Mouse (Mus musculus) embryonic facial prominence, embryonic 12.5 days (tissue): ENCODE results near the gene Acvr1. TPM values are rescaled to one million over a fixed set of nuclear protein-coding genes. Genes with fewer than 3 reads are reported as not detected.

Experiments
- ATAC-seq: fragments of 200-750 bp; cut with Nextera tagmentation; 2 replicates; pipeline ENCODE4 v1.8.0; 2017; ENCODE audit not compliant: insufficient number of reproducible peaks, insufficient read depth, low FRiP score, low TSS enrichment
- H3K27ac ChIP-seq: fragments of 300-500 bp; sonication (generic); 2 replicates; pipeline ENCODE4 v1.5.1; 2016; ENCODE audit warnings: mild to moderate bottlenecking
- H3K27me3 ChIP-seq: fragments of 300-500 bp; sonication (generic); 2 replicates; pipeline ENCODE4 v1.6.1; 2016; ENCODE audit warnings: mild to moderate bottlenecking, moderate library complexity
- H3K36me3 ChIP-seq: fragments of 300-500 bp; sonication (generic); 2 replicates; pipeline ENCODE4 v1.6.1; 2016; ENCODE audit warnings: mild to moderate bottlenecking
- H3K4me1 ChIP-seq: fragments of 300-500 bp; sonication (generic); 2 replicates; pipeline ENCODE4 v1.6.1; 2016
- H3K4me2 ChIP-seq: fragments of 300-500 bp; sonication (generic); replicated peaks from 2 replicates; pipeline ENCODE4 v1.6.1; 2016; ENCODE audit warnings: mild to moderate bottlenecking, moderate library complexity
- H3K4me3 ChIP-seq: fragments of 300-500 bp; sonication (generic); 2 replicates; pipeline ENCODE4 v1.5.1; 2016; ENCODE audit warnings: mild to moderate bottlenecking
- H3K9ac ChIP-seq: fragments of 300-500 bp; sonication (generic); 2 replicates; pipeline ENCODE4 v1.6.1; 2016; ENCODE audit warnings: mild to moderate bottlenecking, moderate library complexity
- H3K9me3 ChIP-seq: fragments of 300-500 bp; sonication (generic); 2 replicates; pipeline ENCODE4 v1.6.1; 2016; ENCODE audit warnings: mild to moderate bottlenecking, moderate library complexity
- WGBS: fragments of 180-500 bp; shearing (Covaris S2); methylation state at CpG from one replicate; pipeline ENCODE4 v1.1.7; 2016; 5-methylcytosine and 5-hydroxymethylcytosine counted together
- polyA plus RNA-seq: library from polyadenylated mRNA; unstranded; fragments of >200 nt; fragmentation: Nextera tagmentation; extraction: Ambion mirVana; gene quantifications from 2 replicates; pipeline ENCODE4 v1.2.1, GENCODE M21; 2016

Gene Acvr1
- polyA plus RNA-seq, 1 experiment from 2014 or later, result 7.9 TPM

DNA sequence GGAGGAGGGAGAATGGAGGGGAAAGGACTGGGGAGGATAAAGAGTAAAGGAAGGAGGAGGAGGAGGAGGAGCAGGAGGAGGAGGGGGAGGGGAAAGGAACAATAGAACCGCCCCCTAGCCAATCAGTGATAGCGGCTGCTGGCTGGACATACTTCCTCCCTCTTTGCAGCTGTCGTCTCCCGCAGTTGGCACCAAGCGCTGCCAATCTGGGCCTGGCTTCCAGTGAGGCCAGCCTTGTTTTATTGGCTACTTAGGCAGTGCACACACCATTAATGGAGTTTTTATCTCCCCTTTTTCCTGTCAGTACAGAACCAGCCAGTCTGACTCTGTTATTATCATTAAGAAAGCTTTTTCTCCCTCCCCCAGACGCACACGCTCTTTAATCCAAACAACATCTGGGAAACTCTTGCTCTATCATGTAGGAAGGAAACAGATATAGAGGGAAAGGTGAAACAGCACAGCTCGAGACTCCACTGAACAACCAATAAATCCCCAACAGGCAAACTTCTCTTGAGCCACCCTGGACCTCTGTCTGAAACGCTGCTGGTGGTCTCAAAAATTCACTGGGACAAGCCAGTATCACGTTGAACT lies 34.6 kb downstream of the Acvr1 start:
- H3K9ac ChIP-seq, result no peak overlapping the region
- no peak overlapping the region for H3K4me3 ChIP-seq
- H3K36me3 ChIP-seq, result 0 out of 2 replicates have a peak, but pooled peaks cover 2% of the 10 kb centered on the region
- peak overlapping the region; percentile 26 for H3K4me2 ChIP-seq
- H3K9me3 ChIP-seq, result no peaks in the 10 kb centered on the region
- no peaks in the 10 kb centered on the region for H3K27me3 ChIP-seq
- peak; percentile 22; the same call in 1 of the 2 replicates for ATAC-seq
- H3K4me1 ChIP-seq, result peaks cover 44% of the 10 kb centered on the region
- 16% methylated on average over 10 of the region's 10 CpGs for whole genome bisulfite sequencing
- H3K27ac ChIP-seq, result peak overlapping the region; percentile 64

DNA sequence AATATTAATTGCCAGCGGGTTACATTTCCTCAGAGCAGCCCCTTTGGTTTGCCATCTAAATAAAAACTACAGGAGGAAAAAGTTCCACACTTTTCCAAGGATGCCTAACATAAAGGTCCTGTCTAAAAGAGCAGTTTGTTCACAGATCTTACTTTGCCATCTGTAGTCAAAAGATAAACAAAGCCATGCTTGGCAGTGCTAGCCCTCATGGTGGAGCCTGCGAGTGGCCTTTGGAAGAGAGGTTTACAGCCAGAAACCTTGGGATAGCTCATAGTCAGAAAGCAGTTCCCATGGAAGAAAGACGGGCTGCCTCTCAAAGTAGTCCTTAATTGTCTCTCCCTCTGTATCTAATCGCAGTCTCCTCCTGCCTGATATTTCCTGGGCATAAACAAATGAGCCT lies 36.4 kb downstream of the Acvr1 start:
- no peaks in the 10 kb centered on the region for H3K36me3 ChIP-seq
- H3K4me1 ChIP-seq, result peaks cover 44% of the 10 kb centered on the region
- 83% methylated on average over 4 of the region's 4 CpGs for WGBS
- H3K9ac ChIP-seq, result no peak overlapping the region
- no peak for ATAC-seq
- H3K27me3 ChIP-seq, result no peaks in the 10 kb centered on the region
- no peak overlapping the region for H3K4me3 ChIP-seq
- no peak overlapping the region for H3K27ac ChIP-seq
- H3K4me2 ChIP-seq, result no peak overlapping the region
- no peaks in the 10 kb centered on the region for H3K9me3 ChIP-seq

DNA sequence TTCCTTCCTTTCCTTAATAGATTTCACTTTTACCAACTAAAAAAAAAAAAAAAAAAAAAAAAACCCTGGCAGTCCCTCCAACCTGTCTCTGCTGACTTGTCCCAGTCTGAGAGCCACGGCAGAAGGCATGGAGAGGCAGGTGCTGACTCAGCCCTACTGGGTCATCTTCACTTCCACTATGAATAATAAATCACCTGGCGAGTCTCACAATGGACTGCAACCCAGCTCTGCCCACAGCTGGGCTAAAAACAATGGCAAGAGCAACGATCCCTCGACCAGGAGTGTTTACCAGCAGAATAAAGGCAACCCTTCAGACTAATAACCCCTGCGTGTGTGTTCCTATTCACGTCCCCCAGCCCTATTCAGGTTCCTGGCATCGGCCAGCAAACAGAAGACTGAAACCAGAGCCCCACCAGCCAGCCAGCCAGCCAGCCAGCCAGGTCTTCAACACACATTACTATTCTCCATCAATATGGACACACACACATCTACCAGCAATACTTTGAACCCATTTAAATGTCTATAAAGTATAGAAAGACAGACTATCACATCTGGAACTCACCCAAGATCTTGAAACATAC lies 37.0 kb downstream of the Acvr1 start:
- Histone ChIP-seq H3K4me1 (peaks cover 44% of the 10 kb centered on the region), H3K27me3 (no peaks in the 10 kb centered on the region), H3K36me3 (no peaks in the 10 kb centered on the region), H3K9ac (no peak overlapping the region), H3K9me3 (no peaks in the 10 kb centered on the region), H3K4me3 (no peak overlapping the region), H3K27ac (no peak overlapping the region), H3K4me2 (no peak overlapping the region)
- WGBS, result 47% methylated on average over 7 of the region's 7 CpGs
- ATAC-seq, result no peak

DNA sequence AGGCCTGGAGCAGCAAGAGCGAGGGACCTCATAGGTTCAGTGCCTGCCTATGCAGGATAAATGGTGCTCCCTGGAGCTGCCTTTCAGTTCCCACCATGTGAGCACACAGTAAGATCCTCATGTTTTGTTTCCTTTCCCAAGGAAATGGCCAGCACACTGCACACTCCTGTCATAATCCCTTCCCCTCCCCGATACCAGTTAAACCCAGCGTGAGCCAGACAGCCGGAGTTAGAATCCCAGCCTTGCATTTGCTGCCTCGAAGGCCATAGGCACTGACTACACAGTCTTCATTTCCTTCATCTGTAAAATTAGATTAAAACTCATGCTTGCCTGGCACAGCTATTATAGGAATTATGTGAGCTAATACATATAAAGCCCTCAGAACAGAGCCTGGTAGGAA lies 37.6 kb downstream of the Acvr1 start:
- Histone ChIP-seq H3K36me3 (no peaks in the 10 kb centered on the region), H3K4me1 (peaks cover 39% of the 10 kb centered on the region), H3K27ac (peak overlapping the region; percentile 41; the same call in 1 of the 2 replicates), H3K4me2 (no peak overlapping the region), H3K9me3 (no peaks in the 10 kb centered on the region), H3K9ac (no peak overlapping the region), H3K4me3 (no peak overlapping the region), H3K27me3 (no peaks in the 10 kb centered on the region)
- no peak for ATAC-seq
- WGBS, result 71% methylated on average over 5 of the region's 5 CpGs

DNA sequence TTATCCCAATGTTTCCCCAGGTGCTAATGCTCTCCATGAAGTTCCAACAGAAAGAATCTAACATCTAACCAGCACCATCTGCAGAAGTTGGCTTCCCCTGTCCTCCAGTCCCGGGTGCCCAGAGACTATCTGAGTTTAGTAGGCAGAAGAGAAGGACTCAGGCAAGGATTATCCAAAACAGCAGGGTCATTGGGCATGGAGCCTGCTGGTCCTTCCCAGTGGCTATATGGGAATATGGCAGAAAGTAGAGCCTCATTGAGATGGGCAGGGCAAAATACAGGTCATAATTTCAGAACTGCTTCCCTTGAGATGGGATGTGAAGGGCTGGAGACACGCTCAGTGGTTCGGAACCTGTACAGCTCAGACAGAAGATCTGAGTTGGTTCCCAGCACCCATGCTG lies 39.2 kb downstream of the Acvr1 start:
- no peak overlapping the region for H3K9ac ChIP-seq
- WGBS, result 86% methylated on average over 3 of the region's 3 CpGs
- no peaks in the 10 kb centered on the region for H3K9me3 ChIP-seq
- no peak for ATAC-seq
- no peak overlapping the region for H3K4me3 ChIP-seq
- H3K27ac ChIP-seq, result no peak overlapping the region
- no peaks in the 10 kb centered on the region for H3K27me3 ChIP-seq
- H3K4me2 ChIP-seq, result no peak overlapping the region
- H3K4me1 ChIP-seq, result peaks cover 28% of the 10 kb centered on the region
- H3K36me3 ChIP-seq, result no peaks in the 10 kb centered on the region

DNA sequence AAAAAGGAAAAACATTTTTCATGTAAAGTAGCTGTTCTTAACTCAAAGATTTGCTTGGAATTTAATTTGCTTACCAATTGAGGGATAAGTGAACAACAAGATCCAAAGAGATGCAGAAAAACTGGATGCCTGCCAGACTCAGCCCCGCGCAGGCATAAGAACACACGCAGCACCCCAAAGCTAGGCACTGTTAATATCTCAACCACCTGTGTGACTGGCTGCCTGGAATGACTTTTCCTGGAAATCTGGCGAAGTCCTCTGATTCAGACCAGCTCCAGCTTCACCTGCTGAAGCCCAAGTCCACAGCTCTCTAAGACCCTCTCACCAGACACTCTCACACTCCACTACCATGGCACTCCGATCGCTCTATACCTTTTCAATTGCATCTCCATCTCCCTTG lies 42.6 kb downstream of the Acvr1 start:
- Histone ChIP-seq H3K4me3 (no peak overlapping the region), H3K36me3 (no peaks in the 10 kb centered on the region), H3K4me1 (peaks cover 11% of the 10 kb centered on the region), H3K4me2 (no peak overlapping the region), H3K27ac (no peak overlapping the region), H3K9ac (no peak overlapping the region), H3K27me3 (no peaks in the 10 kb centered on the region), H3K9me3 (no peaks in the 10 kb centered on the region)
- no peak for ATAC-seq
- 86% methylated on average over 6 of the region's 6 CpGs for WGBS

DNA sequence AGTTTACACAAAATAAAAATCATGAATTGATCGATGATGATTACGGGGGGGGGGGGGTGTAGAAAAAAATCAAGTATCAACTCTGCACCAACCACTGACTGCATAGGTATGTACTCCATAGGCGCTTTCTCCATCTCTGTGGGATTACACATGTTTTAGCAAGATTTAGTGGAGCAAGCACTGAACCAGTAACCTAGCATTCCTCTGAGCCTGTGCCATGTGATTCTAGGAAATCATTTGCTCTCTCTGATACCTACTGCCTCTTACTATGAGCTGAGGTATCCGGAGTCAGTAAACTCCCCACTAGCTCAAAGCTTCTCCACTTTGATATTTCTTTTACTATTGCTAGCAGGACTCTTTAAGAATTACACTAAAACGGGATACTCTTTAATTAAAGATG lies 43.1 kb downstream of the Acvr1 start:
- no peak for ATAC-seq
- Histone ChIP-seq H3K27me3 (no peaks in the 10 kb centered on the region), H3K9ac (no peak overlapping the region), H3K4me1 (peaks cover 9% of the 10 kb centered on the region), H3K9me3 (no peaks in the 10 kb centered on the region), H3K36me3 (no peaks in the 10 kb centered on the region), H3K4me3 (no peak overlapping the region), H3K27ac (no peak overlapping the region), H3K4me2 (no peak overlapping the region)
- 90% methylated on average over 5 of the region's 5 CpGs for WGBS

DNA sequence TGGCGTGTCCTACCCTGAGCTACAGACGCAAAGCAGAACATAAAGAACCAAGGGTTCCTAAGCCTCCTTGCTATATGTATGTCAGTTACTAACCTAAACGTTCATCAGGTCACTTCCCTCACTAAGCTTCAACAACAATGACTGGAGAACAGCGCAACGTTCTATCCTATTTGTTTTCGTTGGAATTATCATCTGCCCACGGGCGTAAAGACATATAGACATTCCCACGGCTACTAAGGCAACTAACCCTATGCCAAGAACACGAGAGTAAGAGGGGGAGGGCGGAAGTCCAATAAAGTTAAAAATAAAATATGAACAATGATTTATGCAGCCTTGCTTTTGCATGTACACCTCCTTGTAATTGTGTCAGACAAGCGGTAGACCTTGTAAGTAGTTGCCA lies 43.9 kb downstream of the Acvr1 start:
- Histone ChIP-seq H3K9ac (no peak overlapping the region), H3K4me1 (peaks cover 9% of the 10 kb centered on the region), H3K4me3 (no peak overlapping the region), H3K36me3 (no peaks in the 10 kb centered on the region), H3K9me3 (no peaks in the 10 kb centered on the region), H3K27me3 (no peaks in the 10 kb centered on the region), H3K4me2 (no peak overlapping the region), H3K27ac (no peak overlapping the region)
- WGBS, result 76% methylated on average over 12 of the region's 12 CpGs
- no peak for ATAC-seq

DNA sequence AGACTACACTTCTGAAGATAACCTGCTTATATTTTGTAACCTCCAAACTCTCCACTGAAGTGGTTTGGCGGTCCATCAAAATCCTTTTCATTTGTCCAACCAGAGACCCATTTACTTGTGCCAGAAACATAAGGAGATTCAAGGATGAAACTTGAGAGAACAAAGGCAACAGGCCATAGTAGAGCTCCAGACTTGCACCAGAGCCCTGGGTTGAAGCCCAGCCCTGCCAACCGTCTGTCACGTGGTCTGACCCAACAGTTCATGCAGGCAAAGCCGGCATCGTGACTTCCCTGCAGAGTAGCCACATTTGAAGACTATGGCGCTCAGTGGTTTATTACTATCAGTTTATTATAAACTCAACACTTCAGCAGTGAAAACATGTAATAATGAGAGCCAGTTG lies 45.3 kb downstream of the Acvr1 start:
- Histone ChIP-seq H3K27me3 (no peaks in the 10 kb centered on the region), H3K4me1 (peaks cover 13% of the 10 kb centered on the region), H3K4me3 (no peak overlapping the region), H3K27ac (no peak overlapping the region), H3K9me3 (no peaks in the 10 kb centered on the region), H3K9ac (no peak overlapping the region), H3K36me3 (no peaks in the 10 kb centered on the region), H3K4me2 (no peak overlapping the region)
- 91% methylated on average over 6 of the region's 6 CpGs for WGBS
- ATAC-seq, result no peak

DNA sequence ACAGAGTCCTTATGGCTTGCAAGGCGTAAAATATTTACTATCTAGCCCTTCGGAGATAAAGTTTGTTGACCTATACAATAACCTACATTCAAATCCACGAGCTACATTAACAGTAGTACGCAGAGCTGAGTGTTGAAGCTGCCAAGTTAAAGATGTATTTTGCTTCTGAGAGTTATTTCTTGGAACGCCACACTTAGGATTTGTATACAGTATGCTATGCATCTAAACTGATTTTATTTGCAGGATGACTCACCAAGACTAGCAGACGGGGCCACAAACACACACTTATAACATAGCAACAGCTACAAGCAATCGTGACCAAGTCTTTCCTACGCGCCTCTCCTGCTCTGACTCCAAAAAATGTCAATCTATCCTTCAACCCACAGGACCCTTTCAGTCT lies 46.2 kb downstream of the Acvr1 start:
- Histone ChIP-seq H3K4me3 (no peak overlapping the region), H3K36me3 (no peaks in the 10 kb centered on the region), H3K4me2 (no peak overlapping the region), H3K4me1 (peaks cover 16% of the 10 kb centered on the region), H3K27me3 (no peaks in the 10 kb centered on the region), H3K9ac (no peak overlapping the region), H3K9me3 (no peaks in the 10 kb centered on the region), H3K27ac (no peak overlapping the region)
- no peak for ATAC-seq
- 95% methylated on average over 9 of the region's 9 CpGs for WGBS

DNA sequence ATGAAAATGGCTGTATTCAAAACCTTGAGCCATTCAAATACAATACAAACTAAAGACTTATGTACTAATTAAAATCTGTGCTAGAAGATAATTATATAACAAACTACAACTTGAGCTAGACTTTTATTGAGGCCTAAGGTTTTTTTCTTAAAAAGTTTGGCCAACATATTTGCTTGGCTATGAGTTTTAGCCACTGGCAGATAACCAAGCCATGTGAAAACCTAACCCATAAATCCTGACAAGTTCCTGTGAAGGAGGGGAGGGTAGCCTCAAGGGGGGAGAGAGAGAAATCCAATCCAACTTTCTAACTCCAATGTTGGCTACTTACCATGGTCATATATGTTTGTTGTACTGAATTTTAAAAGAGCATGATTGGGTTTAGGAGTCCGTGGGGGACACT lies 48.4 kb downstream of the Acvr1 start:
- Histone ChIP-seq H3K36me3 (no peaks in the 10 kb centered on the region), H3K4me3 (no peak overlapping the region), H3K27ac (no peak overlapping the region), H3K4me1 (peaks cover 16% of the 10 kb centered on the region), H3K9ac (no peak overlapping the region), H3K27me3 (no peaks in the 10 kb centered on the region), H3K4me2 (no peak overlapping the region), H3K9me3 (no peaks in the 10 kb centered on the region)
- no peak for ATAC-seq
- WGBS, result 90% methylated on average over 1 of the region's 1 CpGs

DNA sequence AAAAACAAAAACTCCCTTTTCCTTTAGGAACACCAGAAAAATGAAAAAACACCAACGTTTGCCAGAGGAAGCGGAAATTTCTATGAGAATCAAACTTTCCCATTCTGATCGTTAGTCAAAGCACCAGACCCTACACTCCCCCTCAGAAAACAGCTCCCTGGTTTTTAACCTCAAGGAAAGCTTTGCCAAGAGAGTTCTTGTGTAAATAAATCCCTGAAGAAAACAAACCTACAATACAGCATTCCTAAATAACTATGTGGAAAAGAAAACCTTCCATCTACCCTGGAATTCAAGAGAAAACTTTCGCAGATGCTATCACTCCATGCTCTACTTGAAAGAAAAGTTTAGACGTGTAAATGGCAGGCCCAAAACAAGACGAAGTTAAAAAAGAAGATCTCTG lies 50.0 kb downstream of the Acvr1 start:
- no peak for ATAC-seq
- Histone ChIP-seq H3K4me1 (peaks cover 7% of the 10 kb centered on the region; the same call in 1 of the 2 replicates), H3K36me3 (no peaks in the 10 kb centered on the region), H3K27me3 (no peaks in the 10 kb centered on the region), H3K4me2 (no peak overlapping the region), H3K27ac (0 out of 2 replicates have a peak overlapping the region, but pooled peaks have one; percentile 20), H3K9ac (no peak overlapping the region), H3K4me3 (no peak overlapping the region), H3K9me3 (no peaks in the 10 kb centered on the region)
- 60% methylated on average over 6 of the region's 6 CpGs for WGBS
